Mouse (Mus musculus) naive thymus-derived CD4-positive, alpha-beta T cell, adult 5 months (primary cell): ENCODE results near the gene Zfp644. TPM values are rescaled to one million over a fixed set of nuclear protein-coding genes. Genes with fewer than 3 reads are reported as not detected.

Source experiments
- polyA plus RNA-seq: library from polyadenylated mRNA; unstranded; fragments of 100-300 nt; shearing (Covaris generic); gene quantifications from one replicate; pipeline ENCODE4 v1.2.1, GENCODE M21; 2017

Gene Zfp644
- 131 TPM for polyA plus RNA-seq

GRCm38 (mm10) chr5:106696396-106697337 is at the start of gene Zfp644:
Gene Zfp644, minus strand, starts transcription at chr5:106697287.

GRCm38 (mm10) chr5:106608798-106609197 is 88.3 kb downstream of the Zfp644 start, which contains the start of gene Gm17304:
Gene Gm17304, plus strand, starts transcription at chr5:106609098.

Other genes with a start within 250 kb of the Zfp644 start
- not detected for gene Barhl2, start 239.1 kb downstream of the Zfp644 start, polyA plus RNA-seq
- gene Gm17304, start 88.2 kb downstream of the Zfp644 start, polyA plus RNA-seq = not detected
- gene Hfm1, start 229.0 kb upstream of the Zfp644 start, polyA plus RNA-seq = not detected